Mouse (Mus musculus): ENCODE measurements around the gene Glb1. TPM values are rescaled to one million over a fixed set of nuclear protein-coding genes. Genes with fewer than 3 reads are reported as not detected.
"Not testable (repeated sequence)": the region's sequence is repeated elsewhere in the genome, so short reads cannot be mapped to it uniquely, and the experiment has no call there.

Glb1 gene
- polyA plus RNA-seq, 1 experiment, result 0.13 TPM

DNA sequence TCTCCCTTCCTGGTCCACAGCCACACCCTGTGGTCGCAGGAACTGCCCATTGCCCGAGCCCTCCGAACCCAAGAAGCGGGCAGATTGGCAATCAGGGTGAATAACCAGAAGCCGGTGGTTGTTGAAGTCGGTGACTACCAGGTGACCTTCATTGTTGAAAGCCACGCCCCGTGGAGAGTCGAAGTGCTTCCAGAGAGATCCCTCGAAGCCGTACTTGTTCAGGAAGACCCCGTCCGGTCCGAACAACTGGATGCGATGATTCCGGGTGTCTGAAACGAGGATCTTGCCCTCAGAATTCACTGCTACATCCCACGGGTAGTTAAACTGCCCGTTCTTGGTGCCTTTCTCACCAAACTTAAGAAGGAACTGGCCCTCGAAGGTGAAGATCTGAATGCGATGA, 112.0 kb downstream of the Glb1 start:
- Histone ChIP-seq H3K36me3 (ENCODE audit: control insufficient read depth) (peaks cover 14% of the 10 kb centered on the region; the same call in 1 of the 2 replicates), H3K4me3 (replicated peaks) (no peak overlapping the region), H3K27me3 (ENCODE audit: control insufficient read depth) (no peaks in the 10 kb centered on the region; the same call in 1 of the 2 replicates), H3K9me3 (ENCODE audit: control insufficient read depth, low read length) (peaks cover 17% of the 10 kb centered on the region), H3K4me1 (ENCODE audit: control insufficient read depth) (no peaks in the 10 kb centered on the region)
- TF ChIP-seq TAL1 (IDR thresholded peaks at IDR 0.05; ENCODE audit: low read length) (no peak), GATA1 (IDR thresholded peaks at IDR 0.05; ENCODE audit: low read length) (no peak)

DNA sequence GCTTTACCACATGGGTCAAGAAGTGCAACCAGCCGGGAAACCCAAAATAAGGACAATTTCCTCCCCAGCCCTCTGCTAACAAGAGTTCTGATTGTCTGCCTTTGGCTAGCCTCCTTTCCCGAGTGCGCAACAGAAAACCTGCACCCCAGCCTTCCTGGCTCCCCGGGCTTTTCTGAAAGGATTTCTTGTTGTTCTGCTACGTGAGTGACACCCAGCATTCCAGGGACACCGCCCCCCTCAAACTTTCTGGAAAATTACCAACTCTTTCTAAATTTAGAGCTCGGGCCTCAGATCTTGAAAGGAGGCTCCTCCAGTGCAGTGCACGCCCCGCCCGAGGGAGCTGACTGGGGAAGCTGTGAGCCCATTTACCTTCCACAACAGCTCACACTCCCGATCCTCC, 114.5 kb downstream of the Glb1 start, which contains the start of gene C130032M10Rik:
C130032M10Rik (plus strand) TSS at position 334 of the 400 bp plus-strand sequence.
- no peaks in the 10 kb centered on the region for H3K4me1 ChIP-seq (ENCODE audit: control insufficient read depth)
- H3K4me3 ChIP-seq (replicated peaks), result no peak within 1 kb of the TSS
- TF ChIP-seq GATA1 (IDR thresholded peaks at IDR 0.05; ENCODE audit: low read length), result no peak
- TF ChIP-seq TAL1 (IDR thresholded peaks at IDR 0.05; ENCODE audit: low read length), result no peak
- H3K27me3 ChIP-seq (ENCODE audit: control insufficient read depth), result no peaks in the 10 kb centered on the region; the same call in 1 of the 2 replicates
- H3K36me3 ChIP-seq (ENCODE audit: control insufficient read depth), result peaks cover 14% of the 10 kb centered on the region; the same call in 1 of the 2 replicates
- peaks cover 17% of the 10 kb centered on the region for H3K9me3 ChIP-seq (ENCODE audit: control insufficient read depth, low read length)

- peaks cover 11% of the 10 kb centered on the region for H3K9me3 ChIP-seq (ENCODE audit: control insufficient read depth, low read length)
- no peaks in the 10 kb centered on the region; the same call in 1 of the 2 replicates for H3K27me3 ChIP-seq (ENCODE audit: control insufficient read depth)
- no peak for TF ChIP-seq TAL1 (IDR thresholded peaks at IDR 0.05; ENCODE audit: low read length)
- no peak for TF ChIP-seq GATA1 (IDR thresholded peaks at IDR 0.05; ENCODE audit: low read length)
- no peaks in the 10 kb centered on the region for H3K4me1 ChIP-seq (ENCODE audit: control insufficient read depth)
- H3K36me3 ChIP-seq (ENCODE audit: control insufficient read depth), result peaks cover 10% of the 10 kb centered on the region; the same call in 1 of the 2 replicates
- no peak overlapping the region for H3K4me3 ChIP-seq (replicated peaks)
These were observed 117.1 kb downstream of the Glb1 start for GRCm38 (mm10) chr9:114517924-114518497.

DNA sequence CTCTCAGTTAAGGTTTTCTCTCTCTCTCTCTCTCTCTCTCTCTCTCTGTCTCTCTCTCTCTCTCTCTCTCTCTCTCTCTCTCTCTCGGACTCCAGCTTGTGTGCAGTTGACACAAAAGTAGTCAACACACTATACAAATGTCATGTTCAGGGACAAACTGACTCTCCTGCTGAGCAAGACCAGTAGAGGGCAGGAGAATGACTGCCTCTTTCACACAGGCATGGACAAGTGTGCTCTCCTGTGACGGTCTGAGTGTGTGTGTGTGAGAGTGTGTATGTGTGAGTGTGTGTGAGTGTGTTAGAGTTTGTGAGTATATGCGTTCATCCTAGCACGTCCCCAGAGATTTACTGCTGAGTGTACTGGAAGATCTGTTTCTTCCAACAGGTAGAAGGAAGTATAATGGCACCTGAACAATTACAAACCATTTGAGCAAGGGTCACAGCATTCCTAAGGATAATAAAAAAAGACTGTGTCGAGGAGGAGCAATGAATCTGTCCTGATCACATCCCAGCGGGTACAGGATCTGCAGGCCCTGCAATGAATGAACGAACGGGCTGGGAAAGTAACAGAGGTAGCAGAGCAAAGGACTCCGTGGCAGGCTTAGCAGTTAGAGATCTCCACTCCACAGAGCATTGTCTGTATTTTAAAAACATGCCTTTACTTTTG, 118.1 kb downstream of the Glb1 start:
- no peaks in the 10 kb centered on the region for H3K27me3 ChIP-seq (ENCODE audit: control insufficient read depth)
- H3K9me3 ChIP-seq (ENCODE audit: control insufficient read depth, low read length), result peaks cover 2% of the 10 kb centered on the region
- H3K36me3 ChIP-seq (ENCODE audit: control insufficient read depth), result peaks cover under 1% of the 10 kb centered on the region; the same call in 1 of the 2 replicates
- TF ChIP-seq GATA1 (IDR thresholded peaks at IDR 0.05; ENCODE audit: low read length) (no peak), TAL1 (IDR thresholded peaks at IDR 0.05; ENCODE audit: low read length) (no peak)
- no peaks in the 10 kb centered on the region for H3K4me1 ChIP-seq (ENCODE audit: control insufficient read depth)
- no peak overlapping the region for H3K4me3 ChIP-seq (replicated peaks)

DNA sequence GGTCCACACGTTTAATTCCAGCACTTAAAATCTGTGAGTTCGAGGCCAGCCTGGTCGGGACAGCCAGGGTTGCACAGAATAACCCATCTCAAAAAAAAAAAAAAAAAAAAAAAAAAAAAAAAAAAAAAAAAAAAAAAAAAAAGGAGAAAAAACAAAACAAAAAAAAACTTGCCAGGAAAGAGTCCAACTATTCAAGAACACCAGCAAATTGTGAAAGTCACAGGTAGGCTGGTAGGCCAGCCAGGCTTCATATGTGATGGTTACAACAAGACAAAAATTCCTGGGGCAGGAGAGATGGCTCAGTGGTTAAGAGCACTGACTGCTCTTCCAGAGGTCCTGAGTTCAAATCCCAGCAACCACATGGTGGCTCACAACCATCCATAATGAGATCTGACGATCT, 119.7 kb downstream of the Glb1 start:
- H3K9me3 ChIP-seq (ENCODE audit: control insufficient read depth, low read length); H3K4me3 ChIP-seq (replicated peaks); H3K4me1 ChIP-seq (ENCODE audit: control insufficient read depth); H3K36me3 ChIP-seq (ENCODE audit: control insufficient read depth); H3K27me3 ChIP-seq (ENCODE audit: control insufficient read depth): not testable (repeated sequence)

DNA sequence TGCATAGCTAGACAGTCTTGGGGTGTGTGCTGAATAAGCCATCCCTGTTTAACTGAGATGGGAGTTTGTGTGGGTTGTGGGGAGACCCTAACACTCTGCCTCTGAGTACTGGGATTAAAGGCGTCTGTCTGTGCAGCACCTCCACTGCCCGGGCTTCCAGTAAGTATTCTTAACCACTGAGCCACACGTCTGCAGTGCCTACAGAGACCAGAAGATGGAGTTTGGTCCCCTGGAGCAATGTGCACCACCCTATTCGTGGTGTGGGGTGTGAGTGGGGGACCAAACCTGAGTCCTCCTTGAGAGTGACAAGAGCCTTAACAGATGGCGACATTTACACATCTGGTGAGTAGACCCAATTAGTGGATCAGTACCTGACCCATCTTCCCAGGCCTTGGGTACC, 121.2 kb downstream of the Glb1 start:
- Histone ChIP-seq H3K36me3 (ENCODE audit: control insufficient read depth) (no peaks in the 10 kb centered on the region; the same call in 1 of the 2 replicates), H3K27me3 (ENCODE audit: control insufficient read depth) (peaks cover 4% of the 10 kb centered on the region), H3K9me3 (ENCODE audit: control insufficient read depth, low read length) (no peaks in the 10 kb centered on the region), H3K4me3 (replicated peaks) (no peak overlapping the region), H3K4me1 (ENCODE audit: control insufficient read depth) (peaks cover 2% of the 10 kb centered on the region; the same call in 1 of the 2 replicates)
- TF ChIP-seq GATA1 (IDR thresholded peaks at IDR 0.05; ENCODE audit: low read length), result no peak
- TF ChIP-seq TAL1 (IDR thresholded peaks at IDR 0.05; ENCODE audit: low read length), result no peak

- Histone ChIP-seq H3K4me3 (replicated peaks) (no peak overlapping the region), H3K27me3 (ENCODE audit: control insufficient read depth) (peaks cover 6% of the 10 kb centered on the region), H3K36me3 (ENCODE audit: control insufficient read depth) (no peaks in the 10 kb centered on the region; the same call in 1 of the 2 replicates), H3K4me1 (ENCODE audit: control insufficient read depth) (peaks cover 4% of the 10 kb centered on the region; the same call in 1 of the 2 replicates), H3K9me3 (ENCODE audit: control insufficient read depth, low read length) (no peaks in the 10 kb centered on the region)
- TF ChIP-seq GATA1 (IDR thresholded peaks at IDR 0.05; ENCODE audit: low read length) (no peak), TAL1 (IDR thresholded peaks at IDR 0.05; ENCODE audit: low read length) (no peak)
These were observed 121.6 kb downstream of the Glb1 start for GRCm38 (mm10) chr9:114522501-114522900.

Other genes starting within 250 kb of the Glb1 start
- not detected in 2 replicates for gene Bcl2a1c, start 70.9 kb upstream of the Glb1 start, polyA plus RNA-seq (2012)
- gene Crtap, start 10.4 kb upstream of the Glb1 start, polyA plus RNA-seq (2012), result 0.11 and 0.14 TPM in 2 replicates
- gene Tmppe, start within 50 bp of the Glb1 start, polyA plus RNA-seq (2012), result 0.02 TPM in 1 of 2 replicates, not detected in the other
- gene Ccr4, start 103.8 kb downstream of the Glb1 start, polyA plus RNA-seq (2012), result not detected in 2 replicates
- not detected in 2 replicates for gene C130032M10Rik, start 114.6 kb downstream of the Glb1 start, polyA plus RNA-seq (2012)
- gene Trim71, start 163.3 kb downstream of the Glb1 start, polyA plus RNA-seq (2012), result under 0.01 TPM in 1 of 2 replicates, not detected in the other
- gene Cnot10, start 239.1 kb downstream of the Glb1 start, polyA plus RNA-seq (2012), result 1.6 TPM in 2 replicates

Data from erythroblast, embryonic 14.5 days (primary cell).